Comparison of ENCODE assay signal across 8 mouse cellular contexts in genomic region chr19:10605901-10606622, GRCm38 (mm10). TPM values are rescaled to one million over a fixed set of nuclear protein-coding genes. Genes with fewer than 3 reads are reported as not detected.
DNase-seq lines count a peak whose midpoint lies in the region; ATAC-seq and TF ChIP-seq lines count a peak whose summit lies in the region.

No protein-coding gene starts in this region.

- peaks cover 41% of the 10 kb centered on the region for H3K36me3 ChIP-seq in heart, embryonic 13.5 days
- H3K36me3 ChIP-seq in forebrain, embryonic 14.5 days (ENCODE audit: control insufficient read depth, insufficient read depth, low read length), result peaks cover 38% of the 10 kb centered on the region
- peaks cover 37% of the 10 kb centered on the region for H3K36me3 ChIP-seq in liver, adult 2 months (ENCODE audit: control insufficient read depth, insufficient read depth, low read length)

- peaks cover 56% of the 10 kb centered on the region for H3K4me1 ChIP-seq in heart, embryonic 13.5 days
- peaks cover 19% of the 10 kb centered on the region for H3K4me1 ChIP-seq in forebrain, embryonic 14.5 days (ENCODE audit: control insufficient read depth, insufficient read depth, low read length)
- H3K4me1 ChIP-seq in liver, adult 2 months (ENCODE audit: control insufficient read depth, insufficient read depth, low read length), result peaks cover 11% of the 10 kb centered on the region
- peaks cover 10% of the 10 kb centered on the region for H3K4me1 ChIP-seq in olfactory bulb, adult 2 months (ENCODE audit: control insufficient read depth, insufficient read depth, low read length)

- peak overlapping the region; percentile 91 for H3K4me2 ChIP-seq in heart, embryonic 13.5 days
- peak overlapping the region; percentile 78 for H3K4me2 ChIP-seq in forebrain, embryonic 14.5 days (ENCODE audit: low read length)

- no peaks in the 10 kb centered on the region for H3K9me3 ChIP-seq in heart, embryonic 13.5 days
- no peaks in the 10 kb centered on the region for H3K9me3 ChIP-seq in forebrain, embryonic 14.5 days (replicated peaks; ENCODE audit: control insufficient read depth, low read length)

- H3K79me2 ChIP-seq in liver, adult 2 months (ENCODE audit: control insufficient read depth, insufficient read depth, low read length), result peaks cover 29% of the 10 kb centered on the region; the same call in 1 of the 2 replicates

- WGBS in heart, embryonic 13.5 days, result 4% methylated on average over 20 of the region's 20 CpGs
- WGBS in forebrain, embryonic 14.5 days, result 7% methylated on average over 20 of the region's 20 CpGs
- WGBS in liver, adult 2 months, result 4% methylated on average over 20 of the region's 20 CpGs
- WGBS in olfactory bulb, adult 2 months, result 5% methylated on average over 20 of the region's 20 CpGs

- H3K9ac ChIP-seq in heart, embryonic 13.5 days, result peak overlapping the region; percentile 98
- H3K9ac ChIP-seq in forebrain, embryonic 14.5 days (ENCODE audit: low read length), result peak overlapping the region; percentile 94
- H3K9ac ChIP-seq in liver, adult 2 months (ENCODE audit: low read depth, low read length), result peak overlapping the region; percentile 94

- peak overlapping the region; percentile 86 for H3K4me3 ChIP-seq in heart, embryonic 13.5 days
- peak overlapping the region; percentile 95 for H3K4me3 ChIP-seq in forebrain, embryonic 14.5 days (ENCODE audit: low read depth, low read length)
- H3K4me3 ChIP-seq in liver, adult 2 months (ENCODE audit: insufficient read depth, low read depth, low read length), result peak overlapping the region; percentile 89
- peak overlapping the region; percentile 90 for H3K4me3 ChIP-seq in olfactory bulb, adult 2 months (ENCODE audit: insufficient read depth, low read depth, low read length)

- no peaks in the 10 kb centered on the region for H3K27me3 ChIP-seq in heart, embryonic 13.5 days (replicated peaks)
- H3K27me3 ChIP-seq in forebrain, embryonic 14.5 days (replicated peaks; ENCODE audit: control insufficient read depth, insufficient read depth, low read length), result no peaks in the 10 kb centered on the region
- no peaks in the 10 kb centered on the region for H3K27me3 ChIP-seq in liver, adult 2 months (ENCODE audit: control insufficient read depth, insufficient read depth, low read length)

- no peak for DNase-seq in heart, postnatal 10 days
- peak; percentile 23 for DNase-seq in MEL-GATA-1-ER (ENCODE audit: extremely low read depth, low read depth)
- no peak for DNase-seq in forebrain, embryonic 14.5 days (ENCODE audit: low spot score)
- peak; percentile 46 for DNase-seq in liver, adult 2 months (ENCODE audit: extremely low read depth, low read depth, low spot score)
- no peak for DNase-seq in frontal cortex, postnatal 36 days (ENCODE audit: low spot score in 2 of 2)
- DNase-seq in cerebellum, adult 8-10 months, result no peak

- no peak for TF ChIP-seq CTCF in liver, adult 2 months (IDR thresholded peaks at IDR 0.05; ENCODE audit: low read depth, low read length)
- no peak for TF ChIP-seq CTCF in olfactory bulb, adult 2 months (IDR thresholded peaks at IDR 0.05; ENCODE audit: insufficient read depth, low read depth, low read length)

- no peak for TF ChIP-seq POLR2A in liver, adult 2 months (IDR thresholded peaks at IDR 0.05; ENCODE audit: extremely low read depth, insufficient read depth, low read length)
- no peak for TF ChIP-seq POLR2A in olfactory bulb, adult 2 months (IDR thresholded peaks at IDR 0.05; ENCODE audit: insufficient read depth, low read depth, low read length)

- ATAC-seq in heart, embryonic 13.5 days (ENCODE audit: extremely low read depth, insufficient number of reproducible peaks, low FRiP score, low TSS enrichment), result no peak
- ATAC-seq in forebrain, embryonic 14.5 days, result 0 out of 2 replicates have a peak, but pooled peaks have one; percentile 1

- intact Hi-C loops in heart, postnatal 10 days (cut with DNase I), result loop anchor here (1.0 kb wide), 1 partner anchor 51 kb away; no protein-coding TSS in a partner anchor

- H3K27ac ChIP-seq in heart, embryonic 13.5 days (replicated peaks), result peak overlapping the region; percentile 88
- peak overlapping the region; percentile 87; the same call in 1 of the 2 replicates for H3K27ac ChIP-seq in forebrain, embryonic 14.5 days (ENCODE audit: low read depth, low read length)
- peak overlapping the region; percentile 88 for H3K27ac ChIP-seq in liver, adult 2 months (replicated peaks; ENCODE audit: insufficient read depth, low read depth, low read length)
- peak overlapping the region; percentile 22; the same call in 1 of the 2 replicates for H3K27ac ChIP-seq in olfactory bulb, adult 2 months (ENCODE audit: insufficient read depth, low read depth, low read length)

RNA-seq across cellular contexts. Expression of gene Tkfc, which starts 0.6 kb away (rescaled TPM):
- 9.1 and 11.0 TPM in 2 replicates for polyA plus RNA-seq in heart, embryonic 13.5 days (2015; fragmentation: Nextera tagmentation; extraction: Ambion mirVana)
- 10 to 100 TPM; 10.3 to 11.1 TPM for total RNA-seq in heart, postnatal 10 days (2021)
- 25.4 and 25.7 TPM in 2 replicates for polyA plus RNA-seq in forebrain, embryonic 14.5 days (2014; fragmentation: Nextera tagmentation; extraction: Ambion mirVana)
- 72.6 and 87.6 TPM in 2 replicates for total RNA-seq in liver, adult 2 months (2014; rRNA removed)
- 294 and 417 TPM in 2 replicates for polyA plus RNA-seq in liver, adult 2 months (2012; rRNA removed)
- polyA plus RNA-seq in olfactory bulb, adult 2 months (2012; ENCODE audit: insufficient read depth, insufficient read length, low replicate concordance, missing spikeins), result not detected in 2 replicates

RNA-seq across cellular contexts. Expression of gene Ddb1, which starts 0.9 kb away (rescaled TPM):
- polyA plus RNA-seq in heart, embryonic 13.5 days (2015; fragmentation: Nextera tagmentation; extraction: Ambion mirVana), result 252 and 255 TPM in 2 replicates
- 100 to 1,000 TPM; 216 to 231 TPM for total RNA-seq in heart, postnatal 10 days (2021)
- polyA plus RNA-seq in forebrain, embryonic 14.5 days (2014; fragmentation: Nextera tagmentation; extraction: Ambion mirVana), result 283 and 296 TPM in 2 replicates
- total RNA-seq in liver, adult 2 months (2014; rRNA removed), result 128 and 138 TPM in 2 replicates
- polyA plus RNA-seq in liver, adult 2 months (2012; rRNA removed), result 51.9 and 63.5 TPM in 2 replicates
- 418 TPM in 1 of 2 replicates, not detected in the other for polyA plus RNA-seq in olfactory bulb, adult 2 months (2012; ENCODE audit: insufficient read depth, insufficient read length, low replicate concordance, missing spikeins)

RNA-seq across cellular contexts. Expression of gene Vwce, which starts 28.0 kb away (rescaled TPM):
- polyA plus RNA-seq in heart, embryonic 13.5 days (2015; fragmentation: Nextera tagmentation; extraction: Ambion mirVana), result 0.59 TPM in 2 replicates
- under 1 TPM; 0.26 to 0.27 TPM for total RNA-seq in heart, postnatal 10 days (2021)
- polyA plus RNA-seq in forebrain, embryonic 14.5 days (2014; fragmentation: Nextera tagmentation; extraction: Ambion mirVana), result 0.19 and 0.26 TPM in 2 replicates
- 4.5 and 6.2 TPM in 2 replicates for total RNA-seq in liver, adult 2 months (2014; rRNA removed)
- polyA plus RNA-seq in liver, adult 2 months (2012; rRNA removed), result 24.8 and 30.7 TPM in 2 replicates
- polyA plus RNA-seq in olfactory bulb, adult 2 months (2012; ENCODE audit: insufficient read depth, insufficient read length, low replicate concordance, missing spikeins), result not detected in 2 replicates

RNA-seq across cellular contexts. Expression of gene Tmem138, which starts 28.9 kb away (rescaled TPM):
- 27.1 and 28.0 TPM in 2 replicates for polyA plus RNA-seq in heart, embryonic 13.5 days (2015; fragmentation: Nextera tagmentation; extraction: Ambion mirVana)
- 1 to 10 TPM; 4.3 to 4.8 TPM for total RNA-seq in heart, postnatal 10 days (2021)
- polyA plus RNA-seq in forebrain, embryonic 14.5 days (2014; fragmentation: Nextera tagmentation; extraction: Ambion mirVana), result 42.4 and 49.9 TPM in 2 replicates
- total RNA-seq in liver, adult 2 months (2014; rRNA removed), result 1.5 and 1.7 TPM in 2 replicates
- 2.8 and 3.3 TPM in 2 replicates for polyA plus RNA-seq in liver, adult 2 months (2012; rRNA removed)
- not detected in 2 replicates for polyA plus RNA-seq in olfactory bulb, adult 2 months (2012; ENCODE audit: insufficient read depth, insufficient read length, low replicate concordance, missing spikeins)

RNA-seq across cellular contexts. Expression of gene Cyb561a3, which starts 29.1 kb away (rescaled TPM):
- 10.9 and 12.3 TPM in 2 replicates for polyA plus RNA-seq in heart, embryonic 13.5 days (2015; fragmentation: Nextera tagmentation; extraction: Ambion mirVana)
- total RNA-seq in heart, postnatal 10 days (2021), result 10 to 100 TPM; 11.5 to 11.8 TPM
- polyA plus RNA-seq in forebrain, embryonic 14.5 days (2014; fragmentation: Nextera tagmentation; extraction: Ambion mirVana), result 21.9 and 22.3 TPM in 2 replicates
- 8.9 and 13.8 TPM in 2 replicates for total RNA-seq in liver, adult 2 months (2014; rRNA removed)
- polyA plus RNA-seq in liver, adult 2 months (2012; rRNA removed), result 29.7 and 32.5 TPM in 2 replicates
- polyA plus RNA-seq in olfactory bulb, adult 2 months (2012; ENCODE audit: insufficient read depth, insufficient read length, low replicate concordance, missing spikeins), result not detected in 2 replicates

Comparison
In these comparisons a context has a peak if more than half of its experiments do, and no peak if none do; other contexts are left out.
1. H3K27ac ChIP-seq: peak in every context shown above with its lines; median percentile 88 in heart, embryonic 13.5 days; 88 in liver, adult 2 months; 87 in forebrain, embryonic 14.5 days; 22 in olfactory bulb, adult 2 months.
2. DNase-seq: peak in MEL-GATA-1-ER (single experiment) and liver, adult 2 months (single experiment); none in heart, postnatal 10 days (0 of 2), forebrain, embryonic 14.5 days (single experiment), frontal cortex, postnatal 36 days (0 of 2) and cerebellum, adult 8-10 months (single experiment).
3. RNA of gene Tkfc, which starts 0.6 kb away (polyA plus RNA-seq): 294 to 417 TPM in liver, adult 2 months; 25.4 to 25.7 TPM in forebrain, embryonic 14.5 days, 9.1 to 11.0 TPM in heart, embryonic 13.5 days and not detected in olfactory bulb, adult 2 months; every median in the first group is over 10 times any median in the second.
4. RNA of gene Vwce, which starts 28.0 kb away (polyA plus RNA-seq): 24.8 to 30.7 TPM in liver, adult 2 months; 0.59 TPM in heart, embryonic 13.5 days, 0.19 to 0.26 TPM in forebrain, embryonic 14.5 days and not detected in olfactory bulb, adult 2 months; every median in the first group is over 10 times any median in the second.
5. Peak in every context shown above with its lines, with median percentiles within 50 percentile points of each other: H3K4me3 ChIP-seq and H3K9ac ChIP-seq.